Mouse (Mus musculus) CH12.LX (cell line): ENCODE results near the gene Irf4. TPM values are rescaled to one million over a fixed set of nuclear protein-coding genes. Genes with fewer than 3 reads are reported as not detected.

ENCODE experiments used
- DNase-seq: peaks from one replicate; pipeline ENCODE4 v3.0.0-alpha.2; 2013; ENCODE audit errors: extremely low read depth
- H3K27ac ChIP-seq: 2 replicates; pipeline ENCODE4 v1.5.1; 2012; ENCODE audit warnings: low read depth, mild to moderate bottlenecking, control low read depth, moderate library complexity; ENCODE audit not compliant: insufficient read depth
- H3K27me3 ChIP-seq: replicated peaks from 2 replicates; pipeline ENCODE3; 2012; ENCODE audit warnings: inconsistent platforms
- H3K36me3 ChIP-seq, 2 experiments: replicated peaks in 1 of 2; 2 replicates each; pipeline versions ENCODE3 to v1.6.1; 2012; ENCODE audit warnings: inconsistent platforms in 1 of 2, low read length in 1 of 2, mild to moderate bottlenecking in 1 of 2, mixed read lengths in 1 of 2, moderate library complexity in 1 of 2; ENCODE audit not compliant: control insufficient read depth in 1 of 2, insufficient read depth in 1 of 2
- H3K4me1 ChIP-seq, 2 experiments: 2 replicates each; pipeline ENCODE4 v1.6.1; 2012; ENCODE audit warnings: inconsistent platforms in 1 of 2, moderate library complexity in 1 of 2; ENCODE audit not compliant: insufficient read depth in 2 of 2, control insufficient read depth in 1 of 2
- H3K4me2 ChIP-seq: 2 replicates; pipeline ENCODE4 v1.6.1; 2012; ENCODE audit warnings: low read depth, mild to moderate bottlenecking, control low read depth; ENCODE audit not compliant: poor library complexity, insufficient read depth, severe bottlenecking
- H3K4me3 ChIP-seq, 3 experiments: fragments of 150-350 bp in 1 of 3; sonication (generic) in 1 of 3; replicated peaks in 1 of 3; 2 replicates each; pipeline versions ENCODE3 to v1.5.1; 2011 to 2012; ENCODE audit warnings: low read depth in 2 of 3, low read length in 2 of 3, mild to moderate bottlenecking in 2 of 3, moderate library complexity in 2 of 3, control low read depth in 1 of 3, improper control_type of control experiment in 1 of 3, inconsistent platforms in 1 of 3, mixed read lengths in 1 of 3; ENCODE audit not compliant: poor library complexity in 1 of 3
- H3K79me2 ChIP-seq: replicated peaks from 2 replicates; pipeline ENCODE4 v1.6.1; 2012; ENCODE audit warnings: mild to moderate bottlenecking, moderate library complexity; ENCODE audit not compliant: control insufficient read depth, poor library complexity, insufficient read depth, severe bottlenecking; ENCODE audit errors: extremely low read depth
- H3K9ac ChIP-seq: 2 replicates; pipeline ENCODE4 v1.6.1; 2012; ENCODE audit warnings: low read depth, mild to moderate bottlenecking, control low read depth, moderate library complexity; ENCODE audit not compliant: insufficient read depth
- H3K9me3 ChIP-seq: replicated peaks from 2 replicates; pipeline ENCODE3; 2012; ENCODE audit warnings: low read length, inconsistent platforms, mixed read lengths
- BHLHE40 ChIP-seq: IDR thresholded peaks from 2 replicates; pipeline ENCODE4 v1.6.1; 2011; ENCODE audit warnings: mild to moderate bottlenecking, low read depth, low read length, improper control_type of control experiment
- EP300 ChIP-seq: IDR thresholded peaks from 2 replicates; pipeline ENCODE4 v1.6.1; 2011; ENCODE audit warnings: low read length, improper control_type of control experiment
- ETS1 ChIP-seq: conservative IDR thresholded peaks from 2 replicates; pipeline ENCODE4 v1.6.1; 2012; ENCODE audit warnings: low read depth, mild to moderate bottlenecking, inconsistent platforms, low read length, improper control_type of control experiment, moderate library complexity
- GABPA ChIP-seq: IDR thresholded peaks from 2 replicates; pipeline ENCODE4 v1.6.1; 2012; ENCODE audit warnings: low read depth, low read length, improper control_type of control experiment, inconsistent platforms; ENCODE audit not compliant: insufficient replicate concordance
- IRF4 ChIP-seq: IDR thresholded peaks from 2 replicates; pipeline ENCODE4 v1.6.1; 2014; ENCODE audit warnings: low read depth, mild to moderate bottlenecking, inconsistent platforms, low read length, improper control_type of control experiment
- JUN ChIP-seq: IDR thresholded peaks from 2 replicates; pipeline ENCODE4 v1.6.1; 2011; ENCODE audit warnings: low read depth, mild to moderate bottlenecking, low read length, improper control_type of control experiment, moderate library complexity; ENCODE audit not compliant: insufficient read depth
- KAT2A ChIP-seq: IDR thresholded peaks from 2 replicates; pipeline ENCODE4 v1.6.1; 2012; ENCODE audit warnings: low read length, improper control_type of control experiment, inconsistent platforms; ENCODE audit not compliant: insufficient replicate concordance
- MAZ ChIP-seq: IDR thresholded peaks from 2 replicates; pipeline ENCODE4 v1.6.1; 2012; ENCODE audit warnings: low read depth, mild to moderate bottlenecking, inconsistent platforms, low read length, improper control_type of control experiment, moderate library complexity
- MXI1 ChIP-seq: IDR thresholded peaks from 2 replicates; pipeline ENCODE4 v1.6.1; 2011; ENCODE audit warnings: mild to moderate bottlenecking, low read depth, low read length, improper control_type of control experiment
- PAX5 ChIP-seq: IDR thresholded peaks from 2 replicates; pipeline ENCODE4 v1.6.1; 2012; ENCODE audit warnings: low read length, inconsistent platforms, mixed read lengths
- POLR2AphosphoS2 ChIP-seq: IDR thresholded peaks from 2 replicates; pipeline ENCODE4 v1.6.1; 2011; ENCODE audit warnings: low read depth, low read length, improper control_type of control experiment
- SMC3 ChIP-seq: IDR thresholded peaks from 2 replicates; pipeline ENCODE4 v1.6.1; 2011; ENCODE audit warnings: low read depth, low read length, improper control_type of control experiment
- TCF12 ChIP-seq: IDR thresholded peaks from 2 replicates; pipeline ENCODE4 v1.6.1; 2014; ENCODE audit warnings: low read depth, mild to moderate bottlenecking, inconsistent platforms, low read length, improper control_type of control experiment
- USF1 ChIP-seq: IDR thresholded peaks from 2 replicates; pipeline ENCODE4 v1.6.1; 2014; ENCODE audit warnings: low read depth, mild to moderate bottlenecking, inconsistent platforms, low read length, improper control_type of control experiment
- ZKSCAN1 ChIP-seq: IDR thresholded peaks from 2 replicates; pipeline ENCODE4 v1.6.1; 2012; ENCODE audit warnings: low read depth, inconsistent platforms, low read length, improper control_type of control experiment, borderline replicate concordance
- ZMIZ1 ChIP-seq: IDR thresholded peaks from 2 replicates; pipeline ENCODE4 v1.6.1; 2012; ENCODE audit warnings: low read depth, mild to moderate bottlenecking, inconsistent platforms, low read length, improper control_type of control experiment
- ZNF384 ChIP-seq: IDR thresholded peaks from 2 replicates; pipeline ENCODE4 v1.6.1; 2012; ENCODE audit warnings: low read depth, low read length, improper control_type of control experiment, inconsistent platforms
- dilution Hi-C: fragments of 300-500 bp; cut with MboI; formaldehyde crosslinking; loops from 2 replicates; pipeline ENCODE4 v1.14.3; 2020; ENCODE audit warnings: low sequenced_read_pairs; ENCODE audit not compliant: extremely low pct_unique_long_range_greater_than_20kb, extremely low pct_ligation_motif_present
- in situ Hi-C: fragments of 300-500 bp; cut with MboI; formaldehyde crosslinking; loops from 3 replicates; pipeline ENCODE4 v1.14.3; 2019; ENCODE audit warnings: low sequenced_read_pairs, low pct_ligation_motif_present, low pct_unique_long_range_greater_than_20kb, mixed read lengths
- polyA plus RNA-seq: library from polyadenylated mRNA; unstranded; fragments of >175 nt; gene quantifications from 2 replicates; pipeline ENCODE4 v1.2.1, GENCODE M21; 2012; ENCODE audit warnings: low read depth; ENCODE audit not compliant: insufficient read length
- total RNA-seq, 2 experiments: library from RNA; depleted of rRNA; stranded (reverse); fragments of 300-350 nt in 1 of 2; fragments of >200 nt in 1 of 2; gene quantifications; 2 replicates each; pipeline ENCODE4 v1.2.3; 2012 to 2014

Gene Irf4
- total and polyA plus RNA-seq, 3 experiments: 81.7 to 142 (median 115) TPM

GRCm38 (mm10) chr13:30793196-30793595 is 44.2 kb downstream of the Irf4 start:
- DNase-seq: no peak
- Histone ChIP-seq H3K9me3 (no peaks in the 10 kb centered on the region), H3K4me3 (no peak overlapping the region), H3K36me3 (no peaks in the 10 kb centered on the region), H3K4me2 (no peak overlapping the region), H3K27ac (no peak overlapping the region), H3K79me2 (no peaks in the 10 kb centered on the region), H3K4me1 (peaks cover 5 to 32% of the 10 kb centered on the region in 2 experiments; a peak in 2 of 4 replicates), H3K27me3 (no peaks in the 10 kb centered on the region), H3K9ac (no peak overlapping the region)
- in situ Hi-C loops (no loop called here), dilution Hi-C loops (no loop called here)
- TF ChIP-seq ZNF384 (no peak), ETS1 (no peak), MXI1 (no peak), POLR2AphosphoS2 (no peak), TCF12 (no peak), MAZ (no peak), KAT2A (no peak), EP300 (no peak), USF1 (no peak), GABPA (no peak), PAX5 (no peak), IRF4 (no peak), JUN (no peak), BHLHE40 (no peak), ZMIZ1 (no peak), SMC3 (no peak), ZKSCAN1 (no peak)

GRCm38 (mm10) chr13:30793616-30794015 is 44.6 kb downstream of the Irf4 start:
- in situ Hi-C loops (no loop called here), dilution Hi-C loops (no loop called here)
- no peaks in the 10 kb centered on the region for H3K9me3 ChIP-seq
- DNase-seq: no peak
- H3K4me3 ChIP-seq: no peak overlapping the region
- H3K79me2 ChIP-seq: no peaks in the 10 kb centered on the region
- no peak overlapping the region for H3K4me2 ChIP-seq
- H3K36me3 ChIP-seq: no peaks in the 10 kb centered on the region
- peaks cover 5 to 28% of the 10 kb centered on the region in 2 experiments; a peak in 2 of 4 replicates for H3K4me1 ChIP-seq
- no peaks in the 10 kb centered on the region for H3K27me3 ChIP-seq
- no peak for TF ChIP-seq MXI1
- TF ChIP-seq, all 38 proteins: peak for 0
- no peak overlapping the region for H3K9ac ChIP-seq
- no peak overlapping the region for H3K27ac ChIP-seq
